Mouse (Mus musculus): ENCODE results near the gene Gimd1. TPM values are rescaled to one million over a fixed set of nuclear protein-coding genes. Genes with fewer than 3 reads are reported as not detected.

Gimd1 gene
- polyA plus RNA-seq, 1 experiment from 2014 or later = 19.7 TPM

- peaks cover 5% of the 10 kb centered on the region for H3K4me1 ChIP-seq (ENCODE audit: control insufficient read depth, insufficient read depth, low read length)
- no peaks in the 10 kb centered on the region for H3K36me3 ChIP-seq (ENCODE audit: control insufficient read depth, insufficient read depth, low read length)
- under 1% methylated on average over 42 of the region's 42 CpGs for WGBS
- H3K27me3 ChIP-seq (replicated peaks; ENCODE audit: control insufficient read depth, insufficient read depth, low read length) = no peaks in the 10 kb centered on the region
- peak within 1 kb of the TSS; percentile 96 for H3K27ac ChIP-seq (ENCODE audit: low read length)
- ATAC-seq = peak; percentile 98
- peak within 1 kb of the TSS; percentile 77 for H3K4me2 ChIP-seq (ENCODE audit: low read depth, low read length)
- peak within 1 kb of the TSS; percentile 85 for H3K4me3 ChIP-seq (ENCODE audit: low read length)
- H3K9me3 ChIP-seq (ENCODE audit: control insufficient read depth, low read length) = no peaks in the 10 kb centered on the region
- H3K9ac ChIP-seq (ENCODE audit: low read depth, low read length) = peak within 1 kb of the TSS; percentile 90
Observed at GRCm38 (mm10) chr3:132683447-132684230, 54.0 kb downstream of the Gimd1 start, which contains the start of gene Tbck. Gene Tbck, plus strand, starts transcription at chr3:132684144.

GRCm38 (mm10) chr3:132684231-132684928 is 54.8 kb downstream of the Gimd1 start, which contains the start of gene Aimp1:
Gene Aimp1, minus strand, starts transcription at chr3:132684370.
- Histone ChIP-seq H3K9ac (ENCODE audit: low read depth, low read length) (peak within 1 kb of the TSS; percentile 90), H3K36me3 (ENCODE audit: control insufficient read depth, insufficient read depth, low read length) (no peaks in the 10 kb centered on the region), H3K27ac (ENCODE audit: low read length) (peak within 1 kb of the TSS; percentile 96), H3K4me2 (ENCODE audit: low read depth, low read length) (peak within 1 kb of the TSS; percentile 77), H3K27me3 (replicated peaks; ENCODE audit: control insufficient read depth, insufficient read depth, low read length) (no peaks in the 10 kb centered on the region), H3K9me3 (ENCODE audit: control insufficient read depth, low read length) (no peaks in the 10 kb centered on the region), H3K4me3 (ENCODE audit: low read length) (peak within 1 kb of the TSS; percentile 85), H3K4me1 (ENCODE audit: control insufficient read depth, insufficient read depth, low read length) (peaks cover 5% of the 10 kb centered on the region)
- ATAC-seq = no peak
- under 1% methylated on average over 27 of the region's 27 CpGs for WGBS

Other genes with a start within 250 kb of the Gimd1 start
- gene Tbck, start 54.3 kb downstream of the Gimd1 start, polyA plus RNA-seq (2015; fragmentation: Nextera tagmentation; extraction: Ambion mirVana) = 14.3 and 14.9 TPM in 2 replicates
- gene Aimp1, start 54.5 kb downstream of the Gimd1 start, polyA plus RNA-seq (2015; fragmentation: Nextera tagmentation; extraction: Ambion mirVana) = 75.5 and 78.8 TPM in 2 replicates

All from intestine, embryonic 16.5 days (tissue).